ENCODE assay signal across 15 mouse cellular contexts in genomic region chr6:31053003-31053402, GRCm38 (mm10).
A peak's percentile ranks its signal among the peaks of the same experiment; 100 is the strongest.
DNase-seq lines count a peak whose midpoint lies in the region; ATAC-seq and TF ChIP-seq lines count a peak whose summit lies in the region.
"Had no signal": no experiment of that assay in that cellular context is flagged by ENCODE, and none has a peak within 500 bp of the region (broad histone marks: within the 10 kb centered on the region; RNA-seq: fewer than 3 reads in every experiment).

No protein-coding gene starts in this region.

- H3K9ac ChIP-seq in kidney, postnatal 0 days (ENCODE audit: low read depth, low read length), result no peak overlapping the region
- H3K9ac ChIP-seq: limb, embryonic 13.5 days had no signal

- no peak overlapping the region for H3K4me3 ChIP-seq in kidney, postnatal 0 days (replicated peaks; ENCODE audit: low read depth, low read length)
- no peak overlapping the region for H3K4me3 ChIP-seq in kidney, adult 2 months (ENCODE audit: insufficient read depth, low read depth, low read length)
- H3K4me3 ChIP-seq: gastrocnemius, adult 2 months; limb, embryonic 13.5 days had no signal

- no peaks in the 10 kb centered on the region for H3K36me3 ChIP-seq in kidney, postnatal 0 days (ENCODE audit: insufficient read depth, low read length)
- no peaks in the 10 kb centered on the region; the same call in 1 of the 2 replicates for H3K36me3 ChIP-seq in kidney, adult 2 months (ENCODE audit: control insufficient read depth, insufficient read depth, low read length)
- H3K36me3 ChIP-seq: limb, embryonic 13.5 days had no signal

- TF ChIP-seq POLR2A in kidney, adult 2 months (IDR thresholded peaks at IDR 0.05; ENCODE audit: low read depth, low read length), result no peak

- WGBS in kidney, postnatal 0 days, result 7% methylated on average over 8 of the region's 8 CpGs
- 9% methylated on average over 8 of the region's 8 CpGs for WGBS in kidney, adult 2 months

- H3K4me2 ChIP-seq in kidney, postnatal 0 days (ENCODE audit: low read length), result no peak overlapping the region
- H3K4me2 ChIP-seq: limb, embryonic 13.5 days had no signal

- DNase-seq in kidney, postnatal 0 days (ENCODE audit: low spot score), result peak; percentile 79
- no peak for DNase-seq in kidney, adult 2 months
- peak; percentile 69 for DNase-seq in ES-CJ7 (ENCODE audit: low read depth, low spot score)
- DNase-seq in R1 (ENCODE audit: low read depth, low spot score), result peak; percentile 70
- DNase-seq in ovary, postnatal 10 days (ENCODE audit: low spot score), result no peak
- DNase-seq in cerebellum, adult 8-10 months, result no peak
- DNase-seq in liver, result no peak
- DNase-seq: gastrocnemius, adult 2 months; heart, postnatal 14 days; kidney, adult 8-10 months; lung, postnatal 4 days; thymus, postnatal 14 days had no signal

- no peaks in the 10 kb centered on the region for H3K4me1 ChIP-seq in kidney, postnatal 0 days (replicated peaks; ENCODE audit: insufficient read depth, low read length)
- H3K4me1 ChIP-seq in kidney, adult 2 months (ENCODE audit: control insufficient read depth, insufficient read depth, low read length), result no peaks in the 10 kb centered on the region

- H3K27me3 ChIP-seq in kidney, postnatal 0 days (ENCODE audit: insufficient read depth, low read length), result no peaks in the 10 kb centered on the region
- H3K27me3 ChIP-seq in kidney, adult 2 months (replicated peaks; ENCODE audit: control insufficient read depth, insufficient read depth, low read length), result no peaks in the 10 kb centered on the region
- H3K27me3 ChIP-seq: limb, embryonic 13.5 days had no signal

- TF ChIP-seq CTCF in kidney, postnatal 0 days (IDR thresholded peaks at IDR 0.05; ENCODE audit: low read depth), result no peak
- no peak for TF ChIP-seq CTCF in kidney, adult 2 months (conservative IDR thresholded peaks at IDR 0.05; ENCODE audit: insufficient read depth, insufficient read length, low read depth, low read length)

- H3K27ac ChIP-seq in kidney, postnatal 0 days, result no peak overlapping the region
- no peak overlapping the region for H3K27ac ChIP-seq in kidney, adult 2 months (ENCODE audit: insufficient read depth, low read depth, low read length)
- H3K27ac ChIP-seq: gastrocnemius, adult 2 months; limb, embryonic 13.5 days had no signal

- no peak for ATAC-seq in kidney, postnatal 0 days (replicated peaks; ENCODE audit: low FRiP score, low read depth)
- ATAC-seq in granulocyte monocyte progenitor cell, adult 5-6 weeks (replicated peaks; ENCODE audit: poor library complexity, severe bottlenecking), result 0 out of 2 replicates have a peak, but pooled peaks have one; percentile 8

- H3K9me3 ChIP-seq in kidney, postnatal 0 days (replicated peaks; ENCODE audit: low read length), result no peaks in the 10 kb centered on the region
- H3K9me3 ChIP-seq: G1E; limb, embryonic 13.5 days had no signal

Comparison
In these comparisons a context has a peak if more than half of its experiments do, and no peak if none do; other contexts are left out.
1. DNase-seq: peak in kidney, postnatal 0 days (single experiment), ES-CJ7 (single experiment) and R1 (single experiment); none in kidney, adult 2 months (single experiment), ovary, postnatal 10 days (single experiment), cerebellum, adult 8-10 months (single experiment) and liver (single experiment).